Mouse (Mus musculus) neural tube, embryonic 10.5 days (tissue): ENCODE results near the gene Frmd4a.

Experiments
- DNase-seq: peaks from one replicate; pipeline ENCODE4 v3.0.0-alpha.2; 2017; ENCODE audit warnings: low spot score; ENCODE audit errors: extremely low spot score

The Frmd4a gene

GRCm38 (mm10) chr2:4380435-4380834, 362.9 kb downstream of the Frmd4a start:
- no peak for DNase-seq

GRCm38 (mm10) chr2:4380926-4381325, 363.4 kb downstream of the Frmd4a start:
- DNase-seq = no peak

GRCm38 (mm10) chr2:4386468-4386867, 369.0 kb downstream of the Frmd4a start:
- no peak for DNase-seq

GRCm38 (mm10) chr2:4389330-4389729, 371.8 kb downstream of the Frmd4a start:
- DNase-seq = no peak

- no peak for DNase-seq
Measured at GRCm38 (mm10) chr2:4391091-4391490, 373.6 kb downstream of the Frmd4a start.

GRCm38 (mm10) chr2:4391678-4392085, 374.2 kb downstream of the Frmd4a start:
- DNase-seq = no peak

GRCm38 (mm10) chr2:4393046-4393445, 375.5 kb downstream of the Frmd4a start:
- DNase-seq = no peak

GRCm38 (mm10) chr2:4394641-4395040, 377.1 kb downstream of the Frmd4a start:
- DNase-seq = no peak

- DNase-seq = no peak
Measured at GRCm38 (mm10) chr2:4399721-4400120, 382.2 kb downstream of the Frmd4a start.

GRCm38 (mm10) chr2:4400771-4401596, 383.5 kb downstream of the Frmd4a start:
- peak; percentile 77 for DNase-seq

- peak; percentile 77 for DNase-seq
Measured at GRCm38 (mm10) chr2:4401597-4402581, 384.4 kb downstream of the Frmd4a start.

- DNase-seq = no peak
Measured at GRCm38 (mm10) chr2:4406977-4407376, 389.5 kb downstream of the Frmd4a start.

GRCm38 (mm10) chr2:4409810-4410433, 392.4 kb downstream of the Frmd4a start:
- no peak for DNase-seq

GRCm38 (mm10) chr2:4412870-4413595, 395.5 kb downstream of the Frmd4a start:
- no peak for DNase-seq

GRCm38 (mm10) chr2:4413596-4414335, 396.2 kb downstream of the Frmd4a start:
- no peak for DNase-seq

- DNase-seq = no peak
Measured at GRCm38 (mm10) chr2:4420679-4421312, 403.3 kb downstream of the Frmd4a start.

GRCm38 (mm10) chr2:4421757-4422156, 404.2 kb downstream of the Frmd4a start:
- DNase-seq = no peak

GRCm38 (mm10) chr2:4423896-4424295, 406.4 kb downstream of the Frmd4a start:
- DNase-seq = no peak

- DNase-seq = no peak
Measured at GRCm38 (mm10) chr2:4428407-4428855, 410.9 kb downstream of the Frmd4a start.

- DNase-seq = no peak
Measured at GRCm38 (mm10) chr2:4433119-4433518, 415.6 kb downstream of the Frmd4a start.
